Mouse (Mus musculus) frontal cortex, postnatal 10 days (tissue): ENCODE measurements at regions not wholly inside any gene's neighbourhood (a gene's known extent, or its start where the extent isn't known, plus 50 kb on each side); places are given as distances from the start of the nearest gene placed in this dataset.

ENCODE experiments used
- DNase-seq, 2 experiments: peaks; one replicate each; pipeline ENCODE4 v3.0.0; 2022; ENCODE audit warnings: low spot score in 2 of 2, mixed read lengths in 1 of 2

GRCm38 (mm10) chr12:51024057-51024743 lies 323.7 kb upstream of the G2e3 start:
- DNase-seq = no peak

- no peak for DNase-seq
These were observed 329.7 kb upstream of the G2e3 start for GRCm38 (mm10) chr12:51018185-51018584.

GRCm38 (mm10) chr12:51016081-51016480 lies 331.8 kb upstream of the G2e3 start:
- no peak for DNase-seq

GRCm38 (mm10) chr12:51009644-51010043 lies 338.2 kb upstream of the G2e3 start:
- no peak for DNase-seq

DNA sequence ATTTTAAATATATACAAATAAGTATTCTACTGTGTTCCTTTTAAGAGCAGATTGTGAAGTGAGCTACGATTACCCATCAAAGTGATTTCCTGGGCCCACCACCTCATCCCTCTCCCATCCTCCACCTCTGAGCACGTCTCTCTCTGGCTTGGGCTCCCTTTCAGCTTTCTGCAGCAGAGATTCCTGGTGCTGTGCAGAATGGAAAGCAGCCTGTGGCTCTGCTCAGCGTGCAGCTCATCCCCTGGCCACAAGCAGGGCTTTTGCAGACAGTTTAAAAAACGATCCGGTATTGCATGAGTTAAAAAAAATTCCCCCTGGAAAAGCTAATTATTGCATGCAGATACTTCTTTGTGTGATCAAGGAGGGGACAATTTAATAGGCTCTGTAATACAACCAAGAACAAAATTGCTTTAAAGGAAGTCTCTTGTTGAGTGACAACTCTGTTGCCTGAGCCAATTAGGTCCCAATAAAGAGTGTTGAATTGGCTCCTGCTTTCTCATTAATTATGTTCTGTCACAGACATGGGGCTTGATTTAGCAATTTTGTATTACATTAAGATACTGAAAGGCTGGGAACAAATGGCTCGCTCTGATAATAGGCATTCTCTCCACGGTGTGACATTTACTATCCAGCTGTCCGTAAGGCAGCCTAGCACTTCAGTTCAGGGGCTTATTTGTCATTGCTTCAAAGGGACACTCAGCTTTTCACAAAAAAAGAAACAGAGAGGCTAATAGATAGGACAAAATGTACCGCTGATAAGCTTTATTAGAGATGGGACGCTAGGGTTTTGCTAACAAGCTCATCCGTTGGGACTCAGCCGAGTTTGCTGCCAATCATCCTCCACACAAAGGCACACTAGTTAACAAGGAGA lies 345.9 kb upstream of the G2e3 start:
- DNase-seq = peak; percentile 36 to 39

DNA sequence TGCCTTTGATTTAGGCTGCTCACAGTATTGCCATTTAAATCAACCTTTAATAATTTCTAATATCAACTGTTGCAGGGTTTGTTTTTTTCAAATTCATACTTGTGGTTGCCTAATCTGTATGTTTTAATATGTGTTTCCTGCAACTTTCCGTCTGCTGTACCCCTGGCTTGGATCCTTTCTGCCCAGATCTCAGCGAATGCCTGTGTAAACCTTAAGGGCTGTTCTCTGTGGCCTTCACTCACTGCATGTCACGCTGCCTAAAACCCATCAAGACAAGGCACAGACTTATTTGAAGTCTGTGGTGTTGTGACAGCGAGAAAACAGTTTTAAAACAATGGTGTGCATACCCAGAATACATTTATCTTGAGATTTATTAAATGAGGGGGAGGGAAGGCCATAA lies 346.8 kb upstream of the G2e3 start:
- DNase-seq = no peak

DNA sequence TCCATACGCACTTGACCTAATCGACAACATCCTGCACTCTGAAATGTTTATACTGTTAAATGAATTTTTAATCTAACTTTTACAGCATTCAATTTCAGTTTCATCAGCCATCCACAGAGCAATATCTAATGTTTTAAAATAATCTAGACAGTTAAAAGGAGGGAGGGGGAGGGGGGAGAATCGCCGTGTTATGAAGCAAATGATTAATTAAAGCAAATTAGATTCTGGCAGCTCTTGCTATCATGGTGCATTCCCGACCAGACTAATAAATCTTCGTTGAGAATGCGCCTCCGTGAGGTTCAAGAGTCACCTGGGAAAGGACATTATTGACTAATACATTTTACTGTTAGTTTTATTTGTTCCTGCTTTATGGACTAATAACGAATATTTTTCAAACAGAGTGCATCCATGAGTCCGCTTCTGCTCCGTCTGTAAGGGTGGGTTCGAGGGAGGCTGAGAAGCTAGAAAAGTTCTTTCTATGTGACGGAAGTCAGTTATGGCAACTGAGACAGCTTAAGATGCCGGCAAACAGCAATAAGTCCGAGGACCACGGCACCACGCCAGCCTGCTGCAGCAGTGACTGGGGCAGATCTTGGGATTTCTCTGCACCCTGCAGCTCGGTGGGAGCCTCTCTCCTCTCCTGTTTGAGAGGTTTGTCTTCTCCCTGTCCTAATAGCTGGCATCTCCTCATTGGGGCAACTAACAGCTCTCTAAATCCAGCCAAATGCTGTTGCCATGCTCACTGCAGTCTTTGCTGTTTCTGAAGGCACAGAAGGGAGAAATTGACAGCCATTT lies 347.4 kb upstream of the G2e3 start:
- DNase-seq = peak in 1 of 2 experiments; percentile 28

- DNase-seq = peak; percentile 77 to 88
These were observed 348.3 kb upstream of the G2e3 start for GRCm38 (mm10) chr12:50999295-51000237.

- no peak for DNase-seq
These were observed 346.8 kb upstream of the Prkd1 start for GRCm38 (mm10) chr12:50995664-50996063.

GRCm38 (mm10) chr12:50989561-50990325 lies 340.8 kb upstream of the Prkd1 start:
- no peak for DNase-seq

DNA sequence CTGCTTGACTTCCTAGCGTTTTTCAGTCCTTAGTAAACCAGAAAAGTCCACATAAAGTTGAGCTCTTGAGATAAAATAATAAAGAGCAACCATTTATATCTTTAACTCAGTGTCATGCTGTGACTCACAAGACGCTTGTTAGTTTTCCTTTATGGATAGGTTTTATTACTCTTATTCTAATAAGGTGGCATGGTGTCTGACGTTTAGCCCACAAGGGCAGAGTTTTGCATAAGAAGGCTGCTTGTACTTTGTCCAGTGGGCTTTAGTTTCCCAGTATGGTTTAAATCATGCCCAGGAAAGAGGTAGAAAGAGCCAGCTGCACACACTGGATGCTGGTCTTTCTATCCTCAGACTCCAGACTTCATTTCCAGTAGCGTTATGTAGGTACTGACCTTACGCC lies 332.4 kb upstream of the Prkd1 start:
- DNase-seq = no peak

GRCm38 (mm10) chr12:50980800-50981199 lies 331.9 kb upstream of the Prkd1 start:
- no peak for DNase-seq

- DNase-seq = no peak
These were observed 321.8 kb upstream of the Prkd1 start for GRCm38 (mm10) chr12:50970759-50971122.

- DNase-seq = no peak
These were observed 321.2 kb upstream of the Prkd1 start for GRCm38 (mm10) chr12:50969887-50970758.

- DNase-seq = no peak
These were observed 320.5 kb upstream of the Prkd1 start for GRCm38 (mm10) chr12:50969402-50969801.

- no peak for DNase-seq
These were observed 318.4 kb upstream of the Prkd1 start for GRCm38 (mm10) chr12:50967168-50967810.

DNA sequence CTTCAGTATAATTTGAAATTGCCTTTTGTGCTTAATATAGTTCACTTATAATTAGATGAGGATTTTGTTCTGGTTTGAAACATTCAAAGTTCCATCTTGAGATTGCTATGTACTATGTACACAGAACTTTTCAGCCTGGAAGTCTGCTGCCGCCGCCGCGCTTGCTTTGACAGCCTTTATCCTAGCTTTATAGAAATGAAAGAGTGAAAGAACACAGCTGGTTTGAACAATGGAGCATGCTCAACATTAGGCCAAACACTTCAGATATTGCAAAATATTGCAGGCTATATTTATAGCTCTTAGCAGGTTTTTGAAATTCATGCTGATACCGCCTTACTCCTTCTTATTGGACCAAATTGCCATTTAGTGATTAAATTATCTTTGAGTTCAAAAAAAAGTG lies 305.1 kb upstream of the Prkd1 start:
- DNase-seq = no peak

DNA sequence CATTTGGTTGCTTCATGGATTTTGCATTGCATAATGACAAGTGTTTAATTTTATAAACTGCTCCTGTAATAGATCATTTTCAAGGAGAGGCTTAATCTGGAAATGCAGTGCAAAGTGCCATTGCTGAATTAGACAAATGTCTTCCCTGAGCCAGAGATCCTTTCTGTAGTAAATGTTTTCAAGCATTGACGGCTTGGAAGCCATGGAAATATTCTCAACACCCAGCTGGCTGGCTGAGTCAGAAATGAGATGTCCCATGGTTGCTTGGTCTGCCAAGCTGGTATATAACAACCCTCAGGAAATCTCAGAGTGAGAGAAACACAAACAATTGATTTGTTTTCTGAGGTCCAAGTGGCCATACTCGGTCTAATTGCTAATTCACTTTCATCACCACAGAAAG lies 298.1 kb upstream of the Prkd1 start:
- DNase-seq = no peak
